Mouse (Mus musculus): ENCODE measurements around the gene Ogt. TPM values are rescaled to one million over a fixed set of nuclear protein-coding genes. Genes with fewer than 3 reads are reported as not detected.

The Ogt gene
- 100 to 1,000 TPM; 180 to 235 TPM for total RNA-seq (2021)

- peak; percentile 55 to 80 for DNase-seq (ENCODE audit: extremely low spot score in 1 of 2, low spot score in 1 of 2)
Measured at GRCm38 (mm10) chrX:101639741-101640166, at the start of gene Ogt. Ogt (plus strand) TSS chrX:101640060.

GRCm38 (mm10) chrX:101616183-101616582 lies 23.7 kb upstream of the Ogt start:
- no peak for DNase-seq (ENCODE audit: extremely low spot score in 1 of 2, low spot score in 1 of 2)

DNA sequence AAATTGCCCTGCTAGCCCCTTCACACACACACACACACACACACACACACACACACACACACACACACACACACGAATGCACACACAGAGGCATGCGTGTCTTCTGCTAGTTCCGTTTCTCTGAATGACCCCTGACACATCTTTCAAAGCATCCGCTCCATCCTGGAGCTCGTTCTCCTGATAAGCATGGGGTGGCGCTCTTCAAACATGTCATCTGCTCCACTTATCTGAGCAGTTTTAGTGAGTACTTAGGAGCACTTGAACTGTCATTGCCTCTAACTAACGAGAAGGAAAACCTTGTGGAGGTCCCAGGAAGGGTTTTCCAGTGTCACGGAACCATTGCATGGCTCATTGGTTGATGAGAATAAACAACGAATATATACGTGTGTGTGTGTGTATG lies 22.0 kb upstream of the Ogt start:
- DNase-seq (ENCODE audit: extremely low spot score in 1 of 2, low spot score in 1 of 2) = no peak

GRCm38 (mm10) chrX:101620317-101620716 lies 19.5 kb upstream of the Ogt start:
- DNase-seq (ENCODE audit: extremely low spot score in 1 of 2, low spot score in 1 of 2) = no peak

DNA sequence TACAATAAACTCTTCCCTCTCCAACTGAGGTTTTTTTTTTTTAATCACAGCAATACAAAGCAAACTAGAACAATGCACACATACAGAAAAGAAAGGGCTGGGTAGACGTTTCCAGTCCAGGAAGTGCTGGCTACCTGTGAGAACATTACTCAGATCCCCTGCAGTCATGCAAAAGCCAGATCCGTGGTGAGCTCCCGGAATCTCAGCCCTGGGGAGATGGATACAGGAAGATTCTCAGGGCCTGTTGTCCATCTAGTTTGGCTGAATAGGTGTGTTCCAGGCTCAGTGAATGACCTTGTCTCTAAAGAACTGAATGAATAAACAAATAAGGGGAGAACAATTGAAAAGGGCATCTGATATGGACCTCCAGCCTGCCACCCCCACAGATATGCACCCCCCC lies 17.3 kb upstream of the Ogt start:
- no peak for DNase-seq (ENCODE audit: extremely low spot score in 1 of 2, low spot score in 1 of 2)

- no peak for DNase-seq (ENCODE audit: extremely low spot score in 1 of 2, low spot score in 1 of 2)
Measured at GRCm38 (mm10) chrX:101636821-101637525, 2.9 kb upstream of the Ogt start.

DNA sequence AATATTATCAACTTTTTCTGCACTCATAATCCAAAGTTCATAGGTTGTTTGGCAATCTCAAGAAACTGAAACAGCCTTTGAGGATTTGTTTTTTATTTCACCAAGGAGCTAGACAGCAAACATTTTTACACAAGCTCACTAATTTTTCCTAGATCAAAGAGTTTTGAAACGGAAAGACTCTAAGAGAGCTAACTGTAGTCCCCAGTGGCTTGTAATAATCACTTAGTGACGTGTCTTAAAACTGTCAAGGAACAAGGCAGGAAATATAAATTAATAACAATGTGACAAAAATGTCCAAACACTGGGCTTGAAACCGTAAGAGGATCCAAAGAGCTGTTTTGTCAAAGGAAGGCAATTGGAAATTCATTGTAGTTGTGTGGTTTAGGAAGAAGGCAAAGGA lies 1.0 kb upstream of the Ogt start:
- no peak for DNase-seq (ENCODE audit: extremely low spot score in 1 of 2, low spot score in 1 of 2)

DNA sequence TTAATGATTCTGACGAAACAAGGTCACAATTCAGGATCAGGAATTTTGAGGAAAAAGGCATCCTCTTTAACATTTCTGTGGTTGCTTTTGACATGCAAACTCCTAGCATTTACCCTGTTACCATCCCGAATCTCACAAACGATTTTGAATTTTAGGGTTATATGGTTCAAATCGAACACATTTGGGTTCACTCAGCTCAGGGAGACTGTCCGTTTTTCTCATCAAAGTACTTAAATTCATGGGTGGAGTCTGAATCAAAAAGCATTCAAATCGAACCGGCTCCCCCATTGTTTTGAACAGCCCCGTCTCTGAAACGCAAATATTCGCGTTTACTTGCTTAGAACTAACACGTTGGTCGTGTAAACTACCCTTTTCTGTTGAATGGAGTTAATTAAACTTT lies 554 bp upstream of the Ogt start:
- no peak for DNase-seq (ENCODE audit: extremely low spot score in 1 of 2, low spot score in 1 of 2)

DNA sequence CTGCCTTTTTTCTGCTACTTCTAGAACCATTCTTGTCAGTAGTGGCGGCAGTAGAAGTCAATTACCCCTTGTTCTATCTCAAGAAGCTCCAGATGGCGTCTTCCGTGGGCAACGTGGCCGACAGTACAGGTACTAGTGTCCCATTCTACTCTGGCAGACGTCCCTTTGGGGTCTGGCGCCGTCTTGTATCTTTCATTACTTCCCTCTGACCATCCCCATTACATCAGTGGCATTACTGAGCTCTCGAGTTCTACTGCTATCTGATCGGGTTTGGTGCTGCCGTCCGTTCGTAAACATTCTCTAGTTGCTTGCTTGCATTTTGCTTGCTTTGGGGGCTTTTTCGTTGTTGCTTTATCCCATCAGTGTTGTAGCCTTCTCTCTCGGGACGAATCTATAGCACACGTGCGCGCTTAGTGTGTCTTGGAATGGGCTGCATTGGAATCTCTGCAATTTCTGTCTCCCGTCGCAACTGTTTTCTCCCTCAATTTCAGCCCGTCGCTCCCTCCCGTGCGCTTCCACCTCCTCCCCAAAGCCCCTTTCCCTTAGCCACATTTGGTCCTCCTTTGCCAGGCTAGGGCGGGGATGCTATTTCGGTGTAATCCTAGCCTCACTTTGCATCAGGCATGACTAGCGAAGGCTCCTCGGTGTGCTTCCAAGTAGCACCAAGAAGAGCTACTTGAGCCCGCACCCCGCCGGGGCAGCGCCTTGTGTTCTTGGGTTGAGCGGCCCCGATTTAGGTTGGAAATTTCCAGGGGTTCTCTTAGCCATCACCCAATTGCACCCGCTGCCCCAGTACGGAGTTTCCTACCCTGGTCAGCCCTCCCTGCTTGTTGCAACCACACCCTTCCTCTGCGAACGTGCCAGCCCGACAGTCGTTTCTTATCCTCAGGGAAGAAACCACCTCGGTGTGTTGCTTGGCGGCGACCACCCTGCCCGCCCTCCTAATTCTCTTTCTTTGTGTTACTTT lies 617 bp downstream of the Ogt start:
- peak; percentile 10 to 19 for DNase-seq (ENCODE audit: extremely low spot score in 1 of 2, low spot score in 1 of 2)

DNA sequence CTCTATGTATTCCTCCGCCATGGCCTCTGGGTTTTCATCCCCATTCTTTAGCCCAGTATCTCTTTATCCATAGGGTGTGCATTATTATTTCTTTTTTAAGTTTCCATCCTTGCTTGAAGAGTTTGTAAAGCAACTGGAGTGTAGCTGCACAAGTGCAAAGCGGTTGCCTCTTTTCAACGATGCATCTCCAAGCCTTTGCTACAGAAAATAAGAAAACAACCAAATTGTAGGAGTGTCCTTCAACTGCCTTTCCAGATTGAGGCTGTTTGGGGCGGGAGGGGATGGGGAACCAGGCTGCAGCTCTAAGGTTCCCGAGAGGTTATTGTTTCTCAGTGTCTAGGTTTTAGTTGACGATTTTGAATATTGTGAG lies 1.3 kb downstream of the Ogt start:
- no peak for DNase-seq (ENCODE audit: extremely low spot score in 1 of 2, low spot score in 1 of 2)

- DNase-seq (ENCODE audit: extremely low spot score in 1 of 2, low spot score in 1 of 2) = no peak
Measured at GRCm38 (mm10) chrX:101642091-101642490, 2.2 kb downstream of the Ogt start.

DNA sequence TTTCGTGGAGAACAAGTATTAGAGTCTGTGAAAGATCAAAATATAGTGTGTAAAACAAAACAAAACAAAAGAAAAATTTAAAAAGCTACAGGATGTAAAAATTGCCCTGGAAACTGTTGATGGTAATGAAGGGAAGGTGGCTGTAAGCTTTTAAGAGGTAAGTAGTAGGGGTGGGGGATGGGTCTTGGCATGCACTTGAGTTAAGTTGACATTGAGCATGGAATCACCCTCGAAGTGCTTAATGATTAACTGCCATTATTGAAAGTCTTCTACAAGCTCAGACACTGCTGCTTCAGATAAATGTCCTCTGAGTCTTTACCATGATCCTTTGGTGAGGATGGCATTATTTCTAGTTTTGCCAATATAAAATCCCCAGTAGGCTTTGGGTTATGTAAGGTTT lies 5.4 kb downstream of the Ogt start:
- DNase-seq (ENCODE audit: extremely low spot score in 1 of 2, low spot score in 1 of 2) = no peak

DNA sequence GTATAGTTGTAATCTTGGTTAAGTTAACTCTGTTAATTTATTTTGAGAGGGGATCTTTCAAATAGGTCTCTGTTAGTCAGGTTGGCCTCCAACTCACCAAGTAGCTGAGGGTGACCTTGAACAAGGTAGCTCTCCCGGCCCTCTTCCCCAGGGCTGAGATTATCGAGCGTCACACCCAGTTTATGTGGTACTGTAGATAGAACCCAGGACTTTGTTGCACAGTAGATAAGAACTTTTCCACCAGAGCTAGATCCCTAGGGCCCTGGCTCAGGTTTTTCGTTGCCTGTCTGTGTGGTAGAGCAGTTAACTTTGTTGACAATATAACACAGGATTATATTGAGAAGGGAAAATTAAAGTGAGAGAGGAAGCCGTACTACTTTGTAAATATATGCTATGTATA lies 6.8 kb downstream of the Ogt start:
- no peak for DNase-seq (ENCODE audit: extremely low spot score in 1 of 2, low spot score in 1 of 2)

DNA sequence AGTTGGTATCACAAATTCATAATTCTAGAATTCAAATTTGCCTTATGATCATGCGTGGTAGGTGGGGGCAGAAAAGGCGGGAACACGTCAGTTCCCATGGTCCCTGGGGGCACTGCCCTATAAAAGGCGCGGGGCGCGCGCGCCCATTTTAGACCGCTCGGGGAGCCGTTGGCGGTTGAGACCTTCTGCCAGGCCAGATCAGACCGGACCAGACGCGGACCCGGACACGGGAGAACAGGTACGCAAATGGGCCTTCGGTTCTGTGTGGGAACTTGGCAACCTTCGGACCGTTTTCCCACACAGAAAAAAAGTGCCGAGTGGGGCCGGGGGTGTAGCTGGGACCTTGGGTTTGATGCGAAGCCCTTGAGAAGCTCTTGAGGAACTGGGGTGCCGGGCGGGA lies 55.8 kb downstream of the Ogt start:
- DNase-seq (ENCODE audit: extremely low spot score in 1 of 2, low spot score in 1 of 2) = no peak

- DNase-seq (ENCODE audit: extremely low spot score in 1 of 2, low spot score in 1 of 2) = no peak
Measured at GRCm38 (mm10) chrX:101697537-101697936, 57.7 kb downstream of the Ogt start.

- DNase-seq (ENCODE audit: extremely low spot score in 1 of 2, low spot score in 1 of 2) = no peak
Measured at GRCm38 (mm10) chrX:101698232-101698631, 58.4 kb downstream of the Ogt start.

DNA sequence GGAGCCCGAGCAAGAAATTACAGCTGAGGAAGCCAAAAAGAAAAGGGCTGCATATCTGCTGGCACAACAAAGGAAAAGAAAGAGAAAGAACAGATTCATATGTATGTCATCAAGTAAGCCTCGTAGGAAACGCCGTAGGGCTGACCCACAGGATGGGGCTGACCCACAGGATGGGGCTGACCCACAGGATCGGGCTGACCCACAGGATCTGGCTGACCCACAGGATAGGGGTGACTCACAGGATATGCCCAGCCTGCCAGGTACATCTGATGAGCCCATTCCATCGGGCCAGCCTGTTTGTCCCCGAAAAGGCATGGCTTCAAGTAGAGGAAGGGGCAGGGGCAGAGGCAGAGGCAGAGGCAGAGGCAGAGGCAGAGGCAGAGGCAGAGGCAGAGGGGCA lies 65.3 kb downstream of the Ogt start:
- DNase-seq (ENCODE audit: extremely low spot score in 1 of 2, low spot score in 1 of 2) = no peak

DNA sequence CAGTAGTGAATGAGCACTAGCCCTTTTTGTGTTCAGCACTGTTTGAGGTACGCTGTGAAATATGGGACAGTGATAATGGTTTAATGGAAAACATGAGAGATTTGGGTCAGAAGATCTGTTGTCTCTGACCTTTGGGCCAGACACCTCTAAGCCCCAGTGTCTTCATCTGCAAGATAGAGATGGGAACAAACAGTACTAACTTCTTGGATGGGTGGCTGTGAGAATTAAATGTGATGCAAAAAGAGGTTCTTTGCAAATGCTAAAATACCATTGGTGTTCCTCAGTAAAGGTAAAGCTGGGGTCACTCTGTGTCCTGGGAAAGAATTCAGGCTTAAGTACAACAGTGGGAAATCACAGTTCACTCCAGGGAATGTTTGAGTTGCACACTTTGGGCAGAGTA lies 80.5 kb downstream of the Ogt start:
- no peak for DNase-seq (ENCODE audit: extremely low spot score in 1 of 2, low spot score in 1 of 2)

- no peak for DNase-seq (ENCODE audit: extremely low spot score in 1 of 2, low spot score in 1 of 2)
Measured at GRCm38 (mm10) chrX:101730010-101730409, 90.2 kb downstream of the Ogt start.

DNA sequence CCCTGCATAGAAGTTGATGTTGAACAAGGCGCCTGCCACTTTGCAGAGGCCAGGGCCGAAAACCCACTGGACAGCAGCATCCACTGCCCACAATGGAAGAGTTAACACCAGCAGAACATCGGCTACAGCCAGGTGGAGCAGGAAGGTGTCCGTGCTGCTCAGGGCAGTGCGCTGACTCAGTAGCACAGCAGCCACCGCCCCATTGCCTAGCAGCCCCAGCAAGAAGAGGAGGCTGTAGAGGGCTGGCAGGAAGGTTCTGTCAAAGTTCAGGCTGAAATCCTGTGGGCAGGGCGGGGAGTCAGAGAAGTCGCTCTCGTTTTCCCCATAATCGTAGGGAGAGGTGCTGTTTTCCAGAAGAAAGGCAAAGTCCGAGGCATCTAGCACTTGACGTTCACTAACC lies 92.8 kb downstream of the Ogt start:
- no peak for DNase-seq (ENCODE audit: extremely low spot score in 1 of 2, low spot score in 1 of 2)

- DNase-seq (ENCODE audit: extremely low spot score in 1 of 2, low spot score in 1 of 2) = no peak
Measured at GRCm38 (mm10) chrX:101733288-101733687, 93.4 kb downstream of the Ogt start.

DNA sequence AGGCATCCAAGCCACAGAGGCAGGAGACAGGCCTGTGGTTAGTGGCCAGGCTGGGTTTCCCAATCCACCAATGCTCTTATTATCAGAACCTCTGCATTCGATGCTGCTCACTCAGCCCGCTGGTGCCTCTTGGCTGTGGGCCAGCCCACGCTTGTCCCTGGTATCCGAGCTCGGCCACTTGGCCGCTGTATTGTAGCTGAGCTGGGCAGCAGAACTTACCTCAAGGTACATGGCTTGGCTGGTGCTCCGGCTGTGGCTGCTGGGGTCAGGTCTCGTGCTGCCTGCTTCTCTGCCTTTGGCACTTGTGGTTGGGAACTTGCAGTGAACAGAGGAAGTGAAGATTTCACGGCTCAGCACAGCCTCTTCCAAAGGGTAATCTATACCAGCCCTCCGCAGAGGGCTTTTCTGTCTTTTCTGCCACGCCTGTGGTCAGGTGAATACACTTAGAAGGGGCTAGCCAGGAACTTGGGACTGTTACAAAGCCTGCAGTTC lies 94.0 kb downstream of the Ogt start, which contains the start of gene Cxcr3:
TSS of gene Cxcr3 (minus strand) at position 442 of the 492 bp plus-strand sequence.
- DNase-seq (ENCODE audit: extremely low spot score in 1 of 2, low spot score in 1 of 2) = no peak
